Mouse (Mus musculus) retina, embryonic 14.5 days (tissue): ENCODE data around the gene Tph2.
"Not testable (repeated sequence)": the region's sequence is repeated elsewhere in the genome, so short reads cannot be mapped to it uniquely, and the experiment has no call there.

Experiments
- DNase-seq: peaks from one replicate; pipeline ENCODE4 v3.0.0-alpha.2; 2015; ENCODE audit warnings: low spot score

Tph2 gene

GRCm38 (mm10) chr10:115184697-115185096, at the start of gene Tph2:
TSS of gene Tph2 (minus strand) at chr10:115185022.
- peak; percentile 87 for DNase-seq

GRCm38 (mm10) chr10:115233798-115234197, 49.0 kb upstream of the Tph2 start:
- DNase-seq = no peak

DNA sequence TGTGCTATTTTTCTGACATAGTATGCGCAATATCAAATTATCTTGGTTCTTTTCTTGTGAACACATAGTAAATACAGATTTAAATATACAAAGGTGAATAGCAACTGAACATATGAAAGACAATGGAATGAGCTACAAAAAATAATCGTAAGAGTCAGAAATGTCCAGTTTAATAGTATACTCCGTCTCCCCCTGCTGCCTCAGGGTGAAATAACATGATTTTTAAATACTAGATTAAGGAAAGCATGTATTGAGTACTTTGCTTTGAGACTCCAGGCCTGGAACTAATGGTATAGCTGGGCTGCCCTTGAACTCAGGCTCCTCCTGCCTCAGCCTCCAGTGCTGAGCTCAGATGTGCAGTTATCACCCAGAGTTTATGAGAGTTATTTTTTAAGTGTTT, 47.7 kb upstream of the Tph2 start:
- DNase-seq = peak; percentile 3

- no peak for DNase-seq
Measured at GRCm38 (mm10) chr10:115229023-115229422, 44.2 kb upstream of the Tph2 start.

DNA sequence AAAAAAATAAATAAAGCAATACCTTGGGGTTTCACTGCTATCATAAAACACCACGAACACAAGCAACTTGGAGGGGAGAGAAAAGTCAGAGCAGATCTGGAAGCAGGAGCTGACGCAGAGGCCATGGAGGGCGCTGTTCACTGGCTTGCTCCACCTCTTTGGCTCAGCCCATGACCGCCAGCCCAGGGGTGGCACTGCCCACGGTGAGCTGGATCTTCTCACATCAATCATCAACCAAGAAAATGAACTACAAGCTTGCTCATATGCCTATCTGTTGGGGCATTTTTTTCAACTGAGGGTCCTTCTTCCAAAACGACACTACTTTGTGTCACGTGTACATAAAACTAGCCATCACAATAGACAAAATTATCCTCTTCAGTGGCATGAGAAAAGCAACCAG, 41.8 kb upstream of the Tph2 start:
- no peak for DNase-seq

DNA sequence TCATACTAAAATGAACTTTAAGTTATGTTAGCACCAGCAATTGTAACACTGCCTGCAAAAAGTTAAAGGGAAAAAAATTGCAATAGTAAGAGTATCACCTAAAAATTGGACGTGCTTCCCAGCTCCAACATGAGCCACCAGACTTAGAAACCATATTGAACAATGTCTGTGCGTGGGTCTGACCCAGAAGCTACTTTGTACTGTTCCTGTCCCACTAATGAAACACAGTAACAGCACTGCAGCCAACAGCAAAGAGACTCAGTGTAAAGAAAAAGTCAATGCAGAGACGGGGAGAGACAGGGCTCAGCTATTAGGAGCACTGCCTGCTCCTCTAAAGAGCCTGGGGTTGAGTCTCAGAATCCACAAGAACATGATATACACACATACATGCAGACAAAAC, 39.0 kb upstream of the Tph2 start:
- no peak for DNase-seq

GRCm38 (mm10) chr10:115212916-115213580, 28.2 kb upstream of the Tph2 start:
- DNase-seq = no peak

DNA sequence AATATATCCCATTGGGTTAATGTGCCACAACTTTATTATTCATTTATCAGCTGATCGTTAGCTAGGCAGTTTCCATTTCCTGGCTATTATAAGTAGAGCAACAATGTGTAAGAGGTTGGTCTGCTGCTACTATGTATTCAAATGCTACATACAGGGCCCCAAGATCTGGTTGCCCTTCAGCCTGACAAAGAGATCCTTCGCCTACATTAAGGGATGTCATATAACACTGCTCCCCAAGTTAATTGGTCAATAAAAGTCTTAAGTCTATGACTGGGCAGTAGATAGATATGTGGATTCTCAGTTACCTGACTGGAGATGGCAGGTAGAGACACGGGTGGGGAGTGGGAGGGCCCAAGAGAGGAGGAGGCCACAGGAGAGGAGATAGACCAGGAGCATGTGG, 21.0 kb upstream of the Tph2 start:
- no peak for DNase-seq

- DNase-seq = no peak
Measured at GRCm38 (mm10) chr10:115205284-115205683, 20.5 kb upstream of the Tph2 start.

DNA sequence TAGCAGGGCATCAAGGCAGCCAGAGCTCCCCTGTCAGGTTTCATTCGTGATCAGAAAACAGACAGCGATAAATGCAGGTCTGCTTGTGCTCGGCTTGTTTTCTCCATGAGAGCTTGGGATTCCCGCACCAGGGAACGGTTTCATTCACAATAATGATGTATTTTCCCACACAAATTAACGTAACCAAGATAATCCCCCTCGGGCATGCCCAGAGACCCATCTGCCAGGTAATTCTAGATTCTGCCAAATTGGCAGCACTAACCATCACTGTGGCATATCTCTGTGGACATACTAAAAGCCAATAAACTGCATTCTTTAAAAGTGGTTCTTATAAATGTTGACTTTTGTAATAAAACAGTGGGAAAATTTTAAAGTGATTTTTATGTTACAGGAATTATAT, 6.4 kb upstream of the Tph2 start:
- DNase-seq = no peak

GRCm38 (mm10) chr10:115187390-115187789, 2.6 kb upstream of the Tph2 start:
- DNase-seq = no peak

GRCm38 (mm10) chr10:115181034-115181433, 3.8 kb downstream of the Tph2 start:
- peak; percentile 67 for DNase-seq

DNA sequence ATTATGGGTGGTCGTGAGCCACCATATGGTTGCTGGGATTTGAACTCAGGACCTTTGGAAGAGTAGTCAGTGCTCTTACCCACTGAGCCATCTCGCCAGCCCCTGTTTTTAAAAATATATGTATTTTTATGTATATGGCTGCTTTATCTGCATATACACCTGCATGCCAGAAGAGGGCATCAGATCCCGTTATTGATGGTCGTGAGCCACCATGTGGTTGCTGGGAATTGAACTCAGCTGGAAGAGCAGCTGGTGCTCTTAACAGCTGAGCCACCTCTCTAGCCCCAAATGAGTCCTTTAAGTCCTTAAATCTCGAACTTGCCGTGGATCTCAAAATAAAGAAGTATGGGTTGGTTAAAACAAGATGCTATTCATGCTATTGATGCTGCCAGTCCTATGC, 6.8 kb downstream of the Tph2 start:
- DNase-seq = not testable (repeated sequence)

DNA sequence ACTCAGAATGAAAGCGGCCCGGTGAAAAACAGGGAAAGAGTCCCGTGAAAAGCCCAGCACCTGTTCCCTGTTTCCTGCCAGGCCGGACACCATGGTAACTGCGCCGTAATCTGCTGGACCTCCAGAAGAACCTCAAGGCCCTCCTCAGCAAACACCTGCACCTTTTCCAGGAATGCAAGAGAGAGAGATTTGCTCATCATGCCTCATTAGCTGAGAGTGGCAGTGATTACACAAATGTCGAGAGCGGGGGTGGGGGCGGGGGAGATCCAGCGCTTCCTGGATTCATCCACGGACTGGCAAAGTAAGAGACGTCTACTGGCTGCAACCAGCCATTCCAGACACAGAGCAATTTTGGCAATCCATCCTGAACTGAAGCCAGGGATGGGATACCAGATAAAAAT, 9.2 kb downstream of the Tph2 start:
- DNase-seq = no peak

DNA sequence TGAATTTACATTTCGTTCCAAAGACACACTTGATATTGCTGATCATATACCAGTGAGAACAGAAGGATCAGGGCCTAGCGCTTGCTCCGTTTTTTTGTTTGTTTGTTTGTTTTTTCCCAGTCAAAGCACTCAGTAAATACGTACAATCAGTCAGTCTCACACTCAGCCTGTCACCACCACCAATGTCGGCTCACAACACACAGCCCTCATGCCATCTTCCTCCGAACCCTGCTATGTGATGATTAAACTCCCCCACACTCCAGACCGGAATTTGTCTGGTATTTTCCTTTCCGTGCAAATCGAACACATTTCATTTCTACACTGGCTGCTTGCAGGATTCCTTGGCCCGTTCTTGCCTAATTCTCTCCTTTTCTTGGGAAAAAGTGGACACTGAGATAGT, 11.5 kb downstream of the Tph2 start:
- DNase-seq = no peak

DNA sequence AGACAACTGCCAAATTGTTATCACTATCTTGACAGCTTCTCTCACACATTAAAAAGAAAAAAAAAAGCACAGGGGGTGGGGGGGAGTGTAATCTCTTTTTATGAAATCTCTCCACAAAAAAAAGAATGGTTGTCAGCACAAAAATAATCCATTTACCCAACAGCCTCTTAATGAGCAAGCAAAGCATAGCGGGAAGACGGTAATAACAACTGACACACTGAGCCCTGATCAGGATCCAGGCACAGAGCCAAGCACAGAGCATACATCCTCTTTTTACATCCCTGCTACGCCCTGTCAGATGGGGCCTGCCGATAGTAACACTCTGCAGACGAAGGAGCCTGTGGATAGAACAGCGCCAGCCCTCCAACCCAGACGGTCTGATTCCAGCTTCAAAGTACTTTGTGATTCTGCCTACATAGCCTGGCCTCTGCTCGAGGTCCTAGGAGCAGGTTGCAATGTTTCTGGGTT, 13.4 kb downstream of the Tph2 start:
- DNase-seq = peak; percentile 25

DNA sequence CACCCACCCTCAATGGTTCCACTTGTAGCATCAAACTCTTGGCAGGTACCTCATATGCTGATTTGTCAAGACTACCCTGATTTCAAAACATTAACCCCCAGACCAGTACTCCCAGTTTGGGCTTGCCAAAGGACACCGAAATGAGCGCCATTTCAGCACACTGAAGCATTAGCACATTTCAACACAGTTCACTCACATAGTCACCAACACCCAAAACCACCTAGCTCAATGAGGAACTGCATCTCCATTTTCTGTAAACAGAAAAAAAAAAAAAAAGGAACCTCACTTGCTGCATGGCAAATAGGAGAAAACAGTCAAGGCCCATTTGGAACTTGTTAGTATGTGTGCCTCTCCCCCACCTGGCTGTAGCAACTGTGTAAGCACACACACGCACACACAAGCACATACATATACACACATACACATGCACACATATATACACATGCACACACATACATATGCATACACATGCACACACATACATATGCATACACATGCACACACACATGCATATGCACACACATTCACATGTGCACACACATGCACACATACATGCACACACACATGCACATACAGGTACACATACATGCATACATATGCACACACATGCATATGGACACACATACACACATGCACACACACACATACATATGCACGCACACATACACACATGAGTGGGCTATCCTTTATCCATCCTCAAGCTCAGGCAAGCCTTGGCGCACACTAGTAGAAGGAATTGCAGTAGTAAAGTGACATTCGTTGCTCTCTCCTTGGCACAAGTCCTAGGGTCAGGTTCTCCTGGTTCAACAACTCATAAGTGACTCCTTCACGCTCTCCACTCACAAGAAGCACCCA, 14.1 kb downstream of the Tph2 start:
- DNase-seq = no peak

DNA sequence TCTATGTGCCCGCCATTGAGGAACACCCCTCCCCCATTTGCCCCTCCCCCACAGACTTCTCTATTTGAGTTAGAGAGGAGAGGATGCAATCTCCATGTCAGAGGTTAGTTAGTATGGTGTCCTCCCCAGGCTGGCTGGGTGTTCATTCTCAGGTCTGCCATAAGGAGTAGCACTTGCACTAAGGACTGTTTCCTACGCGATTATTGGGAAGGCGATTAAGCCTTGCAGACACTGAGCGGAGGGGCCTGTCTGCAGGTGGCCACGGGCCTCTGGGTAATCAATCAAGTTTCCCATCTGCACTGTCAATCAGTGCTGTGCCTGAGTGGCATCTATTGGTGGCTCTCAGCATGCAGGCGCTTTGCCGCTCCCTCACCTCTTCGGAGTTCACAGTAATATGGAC, 15.4 kb downstream of the Tph2 start:
- DNase-seq = no peak

- DNase-seq = no peak
Measured at GRCm38 (mm10) chr10:115160289-115160688, 24.5 kb downstream of the Tph2 start.

- DNase-seq = peak; percentile 70
Measured at GRCm38 (mm10) chr10:115147308-115147707, 37.5 kb downstream of the Tph2 start.

DNA sequence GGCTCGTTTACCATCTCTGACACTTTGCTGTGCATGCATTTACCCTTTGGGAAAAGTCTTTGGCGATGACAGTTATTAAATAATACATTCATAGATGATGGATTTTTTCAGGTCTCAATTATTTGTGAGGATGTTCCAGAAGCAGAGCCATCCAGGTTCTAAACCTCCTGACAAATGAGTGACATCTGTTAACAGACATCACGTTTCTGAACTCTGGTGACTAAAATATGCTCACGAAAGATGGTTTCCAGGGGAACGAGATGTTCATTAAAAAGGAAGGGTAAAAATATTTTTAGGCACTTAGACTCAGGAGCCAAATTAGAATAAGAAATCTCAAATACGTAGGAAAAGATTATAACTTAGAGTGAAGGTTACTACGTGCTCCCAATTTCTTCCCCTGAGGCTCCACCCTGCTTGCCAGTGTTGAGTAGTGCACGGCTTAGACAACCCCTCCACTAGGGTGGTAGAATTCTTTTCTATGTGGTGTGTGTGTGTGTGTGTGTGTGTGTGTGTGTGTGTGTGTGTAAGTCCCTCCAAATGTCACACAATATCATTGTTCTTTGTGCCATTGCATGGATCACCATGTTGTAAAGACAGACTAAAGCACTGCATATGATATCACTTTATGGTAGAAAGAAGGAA, 38.4 kb downstream of the Tph2 start:
- DNase-seq = no peak

- no peak for DNase-seq
Measured at GRCm38 (mm10) chr10:115144542-115144941, 40.3 kb downstream of the Tph2 start.

DNA sequence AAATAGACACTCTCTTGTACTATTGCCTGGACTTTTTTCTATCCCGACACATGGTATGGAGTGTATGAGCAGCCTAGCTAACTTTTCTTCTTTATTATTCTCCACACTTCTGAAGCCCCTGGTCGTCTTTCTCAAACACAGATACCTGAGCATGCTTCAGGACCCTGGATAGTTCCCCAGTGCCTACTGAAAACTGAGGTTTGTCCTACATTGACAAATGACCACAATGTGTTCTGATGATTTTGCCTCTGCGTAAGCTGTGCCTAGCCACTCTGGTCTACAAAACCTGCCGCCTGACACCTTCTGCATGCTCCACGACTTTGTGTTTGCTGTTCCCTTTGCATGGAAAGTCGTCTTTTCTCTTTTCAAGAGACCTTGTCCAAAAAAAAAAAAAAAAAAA, 41.2 kb downstream of the Tph2 start:
- peak; percentile 69 for DNase-seq
